Mouse (Mus musculus) stomach, embryonic 14.5 days (tissue): ENCODE data around the gene Lcn12. TPM values are rescaled to one million over a fixed set of nuclear protein-coding genes. Genes with fewer than 3 reads are reported as not detected.

Experiments
- ATAC-seq: fragments of 200-750 bp; cut with Nextera tagmentation; 2 replicates; pipeline ENCODE4 v1.8.0; 2017; ENCODE audit warnings: low read depth, moderate TSS enrichment; ENCODE audit not compliant: insufficient number of reproducible peaks, insufficient read depth, low FRiP score
- H3K27ac ChIP-seq: fragments of 300-500 bp; sonication (generic); 2 replicates; pipeline ENCODE4 v1.5.1; 2014; ENCODE audit warnings: mild to moderate bottlenecking, low read length, moderate library complexity, mixed read lengths
- H3K27me3 ChIP-seq: fragments of 300-500 bp; sonication (generic); 2 replicates; pipeline ENCODE4 v1.6.1; 2014; ENCODE audit warnings: low read length, control low read depth, mixed read lengths; ENCODE audit not compliant: control insufficient read depth, insufficient read depth
- H3K36me3 ChIP-seq: fragments of 300-500 bp; sonication (generic); 2 replicates; pipeline ENCODE4 v1.6.1; 2014; ENCODE audit warnings: mild to moderate bottlenecking, control low read depth, low read length, moderate library complexity, mixed read lengths; ENCODE audit not compliant: control insufficient read depth, insufficient read depth
- H3K4me1 ChIP-seq: fragments of 300-500 bp; sonication (generic); 2 replicates; pipeline ENCODE4 v1.6.1; 2014; ENCODE audit warnings: low read length, control low read depth, mixed read lengths; ENCODE audit not compliant: control insufficient read depth, insufficient read depth
- H3K4me2 ChIP-seq: fragments of 300-500 bp; sonication (generic); replicated peaks from 2 replicates; pipeline ENCODE4 v1.6.1; 2014; ENCODE audit warnings: low read depth, low read length, control low read depth
- H3K4me3 ChIP-seq: fragments of 300-500 bp; sonication (generic); 2 replicates; pipeline ENCODE4 v1.5.1; 2014; ENCODE audit warnings: low read depth, low read length, control low read depth
- H3K9ac ChIP-seq: fragments of 300-500 bp; sonication (generic); replicated peaks from 2 replicates; pipeline ENCODE4 v1.6.1; 2014; ENCODE audit warnings: low read depth, mild to moderate bottlenecking, control low read depth, low read length, moderate library complexity, mixed read lengths
- H3K9me3 ChIP-seq: fragments of 300-500 bp; sonication (generic); 2 replicates; pipeline ENCODE4 v1.6.1; 2016; ENCODE audit warnings: low read depth, low read length, control low read depth; ENCODE audit not compliant: control insufficient read depth
- WGBS: fragments of 180-500 bp; shearing (Covaris S2); extraction: QIAGEN DNeasy Blood & Tissue Kit; methylation state at CpG from one replicate; pipeline ENCODE4 v1.1.7; 2014; 5-methylcytosine and 5-hydroxymethylcytosine counted together
- polyA plus RNA-seq: library from polyadenylated mRNA; unstranded; fragments of >200 nt; fragmentation: Nextera tagmentation; extraction: Ambion mirVana; gene quantifications from 2 replicates; pipeline ENCODE4 v1.2.1, GENCODE M21; 2014

The Lcn12 gene
- polyA plus RNA-seq, 1 experiment from 2014 or later = not detected

DNA sequence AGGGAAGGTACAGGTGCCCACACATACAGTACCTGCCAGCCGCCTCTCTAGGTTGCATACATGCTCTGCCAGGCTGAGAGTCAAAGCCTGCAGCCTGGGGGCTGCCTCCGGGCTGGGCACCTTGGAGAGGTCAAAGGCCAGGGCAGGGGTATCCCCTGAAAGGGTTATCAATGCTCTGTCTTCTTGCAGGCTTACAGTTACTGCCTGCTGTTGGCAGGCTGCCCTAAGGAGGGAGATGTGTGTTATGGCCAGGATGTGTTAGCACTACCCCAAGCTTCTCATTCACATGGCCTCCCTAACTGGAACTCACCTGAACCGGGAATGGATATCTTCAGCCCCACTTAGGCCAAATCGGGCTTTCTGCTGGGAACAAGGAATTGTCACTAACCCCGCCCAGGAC lies 33.6 kb downstream of the Lcn12 start:
- 28% methylated on average over 5 of the region's 5 CpGs for WGBS
- peak overlapping the region; percentile 55 for H3K4me2 ChIP-seq
- no peaks in the 10 kb centered on the region for H3K9me3 ChIP-seq
- no peaks in the 10 kb centered on the region for H3K27me3 ChIP-seq
- peak overlapping the region; percentile 75; the same call in 1 of the 2 replicates for H3K27ac ChIP-seq
- H3K9ac ChIP-seq = peak overlapping the region; percentile 39
- peak overlapping the region; percentile 47 for H3K4me3 ChIP-seq
- no peak for ATAC-seq
- H3K36me3 ChIP-seq = peaks cover 6% of the 10 kb centered on the region
- peaks cover 17% of the 10 kb centered on the region for H3K4me1 ChIP-seq

DNA sequence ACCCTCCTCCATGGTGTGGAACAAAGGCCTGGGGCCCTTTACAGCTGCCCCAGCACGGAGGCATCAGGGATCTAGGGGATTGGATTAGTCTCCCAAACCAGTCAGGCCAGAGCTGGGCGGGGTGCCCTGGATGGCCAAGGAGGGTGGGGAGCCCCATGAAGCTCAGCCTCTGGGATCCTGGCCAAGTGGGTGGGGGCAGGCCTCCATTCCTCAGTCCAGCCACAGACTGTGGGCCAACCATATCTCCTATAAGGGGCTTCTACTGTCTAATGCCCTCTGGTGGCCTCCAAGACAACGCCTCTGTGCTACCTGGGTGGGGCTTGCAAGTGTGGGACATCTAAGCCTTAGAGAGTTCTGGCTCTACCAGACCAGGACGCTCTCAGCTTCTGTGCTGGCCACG lies 34.8 kb downstream of the Lcn12 start:
- H3K4me3 ChIP-seq = no peak overlapping the region
- H3K9ac ChIP-seq = no peak overlapping the region
- H3K4me2 ChIP-seq = no peak overlapping the region
- H3K27me3 ChIP-seq = no peaks in the 10 kb centered on the region
- no peaks in the 10 kb centered on the region for H3K9me3 ChIP-seq
- H3K4me1 ChIP-seq = peaks cover 17% of the 10 kb centered on the region
- ATAC-seq = peak; percentile 42
- 58% methylated on average over 5 of the region's 5 CpGs for WGBS
- H3K27ac ChIP-seq = no peak overlapping the region
- H3K36me3 ChIP-seq = peaks cover 6% of the 10 kb centered on the region

DNA sequence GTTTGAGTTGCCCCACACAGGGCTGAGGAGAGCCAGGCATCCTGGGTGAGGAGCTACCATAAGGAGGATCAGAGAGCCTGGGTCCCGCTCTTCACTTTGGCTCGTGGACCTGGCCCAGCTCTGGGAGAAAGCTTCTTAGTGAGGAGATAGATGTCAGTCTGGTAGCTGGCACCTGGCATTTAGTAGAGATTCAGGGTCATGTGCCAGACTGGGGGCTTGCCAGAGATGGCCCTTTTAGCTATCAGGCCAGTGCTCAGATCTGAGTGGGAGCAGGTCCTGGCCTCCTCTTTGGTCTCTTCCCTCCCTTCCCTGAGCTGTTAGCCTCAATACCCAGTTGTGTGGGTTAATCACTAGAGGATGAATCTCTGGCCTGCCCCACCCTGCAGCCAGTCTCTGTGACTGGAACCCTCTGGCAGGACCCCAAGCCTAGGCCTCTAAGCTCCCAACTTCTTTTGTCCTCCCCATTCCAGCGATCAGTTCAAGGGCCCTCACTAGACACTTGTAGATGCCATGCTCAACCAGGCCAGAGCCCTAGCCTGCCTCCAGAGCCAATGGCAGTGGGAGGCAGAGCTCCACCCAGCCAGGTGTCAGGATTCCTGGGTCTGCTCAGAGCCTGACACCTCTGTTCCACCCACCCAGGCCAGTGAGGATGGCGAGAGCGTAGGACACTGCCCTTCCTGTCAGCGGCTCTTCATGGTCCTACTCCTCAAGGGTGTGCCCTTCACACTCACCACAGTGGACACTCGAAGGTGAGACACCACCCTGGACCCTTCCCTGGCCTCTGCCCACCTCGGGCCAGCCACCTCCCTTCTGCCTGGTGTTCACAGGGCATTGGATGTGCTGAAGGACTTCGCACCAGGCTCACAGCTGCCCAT lies 36.5 kb downstream of the Lcn12 start:
- no peak overlapping the region for H3K4me2 ChIP-seq
- WGBS = 80% methylated on average over 9 of the region's 9 CpGs
- peaks cover 6% of the 10 kb centered on the region for H3K36me3 ChIP-seq
- no peaks in the 10 kb centered on the region for H3K27me3 ChIP-seq
- no peak overlapping the region for H3K9ac ChIP-seq
- no peak overlapping the region for H3K4me3 ChIP-seq
- no peak for ATAC-seq
- H3K4me1 ChIP-seq = peaks cover 17% of the 10 kb centered on the region
- H3K27ac ChIP-seq = no peak overlapping the region
- H3K9me3 ChIP-seq = no peaks in the 10 kb centered on the region

DNA sequence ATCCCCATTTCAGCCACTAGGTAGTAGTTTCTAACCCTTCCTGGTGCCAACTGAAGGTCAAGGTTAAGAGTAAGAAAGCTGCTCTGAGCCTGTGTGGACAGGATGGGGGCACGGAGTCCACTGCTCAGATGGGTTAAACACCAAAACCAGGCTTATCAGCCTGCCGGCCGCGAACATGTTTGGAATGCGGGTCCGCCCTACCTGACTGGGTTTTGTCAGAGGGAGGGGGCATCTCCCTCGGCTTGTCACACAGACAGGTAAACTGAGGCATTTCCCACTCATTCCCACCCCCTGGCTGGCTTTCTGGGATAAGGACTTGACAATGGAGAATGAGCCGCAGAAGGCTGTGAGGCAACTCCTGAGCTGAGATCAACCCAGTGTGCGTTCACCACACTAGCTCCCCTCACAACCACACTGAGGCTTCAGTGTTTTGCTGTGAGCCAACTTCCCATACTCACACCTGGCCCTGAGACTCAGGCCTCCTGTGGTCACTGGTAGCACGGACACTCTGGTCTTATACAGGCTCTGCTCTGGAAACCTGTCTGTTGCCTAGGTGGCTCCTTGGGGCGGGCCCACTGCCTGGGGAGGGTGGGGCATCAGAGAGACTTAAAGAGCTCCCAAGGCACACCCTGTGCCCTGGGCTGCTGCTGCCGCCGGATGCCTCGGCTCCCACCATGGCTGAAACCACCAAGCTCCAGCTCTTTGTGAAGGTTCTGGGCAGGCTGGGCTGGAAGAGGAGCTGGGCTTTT lies 37.3 kb downstream of the Lcn12 start, which contains the start of gene Clic3:
Clic3 (plus strand) TSS at position 634 of the 749 bp plus-strand sequence.
- 50% methylated on average over 14 of the region's 14 CpGs for WGBS
- Histone ChIP-seq H3K27ac (no peak within 1 kb of the TSS), H3K27me3 (no peaks in the 10 kb centered on the region), H3K9me3 (no peaks in the 10 kb centered on the region), H3K9ac (no peak within 1 kb of the TSS), H3K4me2 (no peak within 1 kb of the TSS), H3K4me3 (no peak within 1 kb of the TSS), H3K36me3 (peaks cover 6% of the 10 kb centered on the region), H3K4me1 (peaks cover 14% of the 10 kb centered on the region)
- no peak for ATAC-seq

DNA sequence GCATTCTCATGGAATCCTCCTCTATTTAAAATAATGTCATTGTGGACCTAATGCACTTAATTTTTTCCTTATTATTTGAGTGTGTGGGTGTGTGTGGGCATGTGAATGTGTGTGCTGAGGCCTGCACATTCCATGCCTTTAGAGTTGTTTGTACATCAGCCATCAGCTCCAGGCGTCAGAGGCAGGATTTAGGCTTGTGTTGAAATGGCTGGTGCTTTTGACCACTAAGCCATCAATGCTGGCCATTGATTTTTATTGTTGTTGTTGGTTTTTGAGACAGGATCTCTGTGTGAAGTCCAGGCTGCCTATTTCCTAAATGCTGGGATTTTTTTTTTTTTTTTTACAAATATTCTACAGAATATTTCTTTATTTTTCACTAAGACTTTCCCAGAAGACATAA lies 40.8 kb downstream of the Lcn12 start:
- Histone ChIP-seq H3K4me1 (no peaks in the 10 kb centered on the region), H3K9me3 (no peaks in the 10 kb centered on the region), H3K4me2 (no peak overlapping the region), H3K27me3 (no peaks in the 10 kb centered on the region), H3K4me3 (no peak overlapping the region), H3K27ac (no peak overlapping the region), H3K36me3 (no peaks in the 10 kb centered on the region; the same call in 1 of the 2 replicates), H3K9ac (no peak overlapping the region)
- 38% methylated on average over 1 of the region's 1 CpGs for WGBS
- no peak for ATAC-seq

DNA sequence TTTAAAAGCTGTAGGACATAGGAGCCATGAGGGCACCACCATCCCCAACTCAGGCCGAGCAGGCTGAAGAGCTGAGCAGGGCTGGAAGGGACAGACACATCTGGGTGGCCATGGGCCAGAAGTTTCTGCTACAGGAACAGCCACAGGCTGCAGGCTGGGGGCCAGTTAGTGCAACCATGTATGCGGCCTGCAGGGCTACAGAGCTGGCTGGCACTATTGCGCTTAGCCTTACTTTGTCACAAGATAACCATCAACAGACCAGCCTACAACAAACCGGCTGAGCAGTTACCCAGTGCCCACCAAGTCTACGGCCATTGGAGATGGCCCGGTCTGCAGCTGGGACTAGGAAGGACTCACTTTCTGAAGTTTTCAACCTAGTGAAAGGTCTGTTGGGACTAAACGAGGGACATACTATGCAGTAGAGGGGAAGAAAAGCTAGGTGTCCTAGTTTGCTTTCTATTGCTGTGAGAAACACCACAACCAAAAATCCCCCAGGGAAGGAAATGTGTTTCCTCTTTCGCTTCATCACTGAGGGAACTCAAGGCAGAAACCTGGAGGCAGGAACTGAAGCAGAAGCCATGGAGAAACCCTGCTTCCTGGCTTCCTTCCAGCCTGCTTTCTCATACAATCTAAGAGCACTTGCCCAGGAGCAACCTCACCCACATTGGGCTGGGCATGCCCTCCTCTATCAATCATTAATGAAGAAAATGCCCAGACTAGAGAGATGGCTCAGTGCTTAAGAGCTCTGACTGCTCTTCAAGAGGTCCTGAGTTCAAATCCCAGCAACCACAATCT lies 42.7 kb downstream of the Lcn12 start:
- no peak for ATAC-seq

DNA sequence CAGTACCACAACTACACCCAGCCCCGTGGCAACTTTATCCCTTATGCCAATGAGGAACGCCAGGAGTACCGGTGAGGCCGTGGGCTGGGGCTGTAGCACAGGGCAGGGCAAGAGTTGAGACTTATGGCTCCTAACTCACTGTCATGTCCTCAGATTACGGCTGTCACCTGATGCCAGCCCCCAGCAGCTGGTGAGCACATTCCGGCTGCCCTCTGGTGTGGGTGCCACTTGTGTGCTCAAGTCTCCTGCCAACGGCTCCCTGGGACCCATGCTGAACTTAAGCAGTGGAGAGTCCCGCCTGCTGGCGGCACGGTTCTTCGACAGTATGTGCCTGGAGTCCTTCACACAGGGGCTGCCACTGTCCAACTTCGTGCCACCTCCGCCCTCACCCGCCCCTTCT lies 51.0 kb downstream of the Lcn12 start:
- no peak for ATAC-seq
- H3K27ac ChIP-seq = no peak overlapping the region
- no peak overlapping the region for H3K9ac ChIP-seq
- H3K9me3 ChIP-seq = no peaks in the 10 kb centered on the region
- no peaks in the 10 kb centered on the region for H3K4me1 ChIP-seq
- WGBS = 90% methylated on average over 14 of the region's 14 CpGs
- no peaks in the 10 kb centered on the region for H3K27me3 ChIP-seq
- no peak overlapping the region for H3K4me2 ChIP-seq
- H3K4me3 ChIP-seq = no peak overlapping the region
- H3K36me3 ChIP-seq = no peaks in the 10 kb centered on the region

More for the DNA sequence above, 42.7 kb downstream of the Lcn12 start:
- H3K27me3 ChIP-seq = no peaks in the 10 kb centered on the region
- no peak overlapping the region for H3K9ac ChIP-seq
- H3K9me3 ChIP-seq = no peaks in the 10 kb centered on the region
- no peak overlapping the region for H3K27ac ChIP-seq
- no peak overlapping the region for H3K4me2 ChIP-seq
- no peak overlapping the region for H3K4me3 ChIP-seq
- 82% methylated on average over 8 of the region's 8 CpGs for WGBS
- H3K36me3 ChIP-seq = no peaks in the 10 kb centered on the region
- no peaks in the 10 kb centered on the region for H3K4me1 ChIP-seq

DNA sequence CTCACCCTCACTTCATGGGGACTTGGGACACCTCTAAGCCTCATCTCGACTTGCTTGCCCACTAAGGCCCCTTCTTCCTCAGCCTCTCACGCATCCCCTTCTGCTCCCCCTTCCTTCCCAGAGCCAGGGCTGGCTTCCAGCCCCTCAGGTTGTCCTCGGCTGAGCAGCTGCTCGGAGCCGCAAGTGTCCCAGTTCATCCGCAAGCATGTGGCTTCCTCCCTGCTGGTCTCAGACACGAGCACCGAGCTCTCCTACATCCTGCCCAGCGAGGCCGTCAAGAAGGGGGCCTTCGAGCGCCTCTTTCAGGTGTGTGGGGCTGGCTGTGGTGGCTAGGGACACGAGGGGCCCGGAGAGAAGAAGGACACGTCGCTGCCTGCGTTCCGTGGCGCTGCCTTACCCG lies 52.6 kb downstream of the Lcn12 start:
- H3K9me3 ChIP-seq = no peaks in the 10 kb centered on the region
- no peaks in the 10 kb centered on the region for H3K36me3 ChIP-seq
- ATAC-seq = no peak
- 88% methylated on average over 20 of the region's 20 CpGs for WGBS
- no peaks in the 10 kb centered on the region for H3K27me3 ChIP-seq
- no peak overlapping the region for H3K27ac ChIP-seq
- H3K4me1 ChIP-seq = no peaks in the 10 kb centered on the region
- no peak overlapping the region for H3K4me3 ChIP-seq
- no peak overlapping the region for H3K9ac ChIP-seq
- no peak overlapping the region for H3K4me2 ChIP-seq
